Mouse (Mus musculus) lung, adult 10 weeks (tissue): Measurements from ENCODE around the gene Stab1. TPM values are rescaled to one million over a fixed set of nuclear protein-coding genes. Genes with fewer than 3 reads are reported as not detected.

Experiments
- polyA plus RNA-seq: library from polyadenylated mRNA; stranded (reverse); fragments of 350-450 nt; fragmentation: Illumina TruSeq; extraction: RNeasy Lipid Tissue Mini Kit (QIAGEN cat#74804); gene quantifications from one replicate; pipeline ENCODE4 v1.2.3, GENCODE M21; 2014; ENCODE audit warnings: low read depth, low replicate concordance; ENCODE audit not compliant: insufficient read depth

The Stab1 gene
- 34.1 TPM for polyA plus RNA-seq

GRCm38 (mm10) chr14:31168425-31168824 is at the start of gene Stab1:
Gene Stab1 (minus strand): TSS chr14:31168641.

GRCm38 (mm10) chr14:31217666-31218065 is 49.2 kb upstream of the Stab1 start, which contains the start of gene Sema3g:
Gene Sema3g (plus strand): TSS chr14:31217860.

GRCm38 (mm10) chr14:31216846-31217245 is 48.4 kb upstream of the Stab1 start, which contains the start of gene Nisch:
Gene Nisch (minus strand): TSS chr14:31216946.

GRCm38 (mm10) chr14:31208084-31208483 is 39.6 kb upstream of the Stab1 start, which contains the start of gene Tnnc1:
Gene Tnnc1 (plus strand): TSS chr14:31208312.

GRCm38 (mm10) chr14:31130236-31131220 is 37.9 kb downstream of the Stab1 start, which contains the start of gene Nt5dc2:
Gene Nt5dc2 (plus strand): TSS chr14:31131053.

GRCm38 (mm10) chr14:31128826-31129219 is 39.6 kb downstream of the Stab1 start, which contains the start of gene Smim4:
Gene Smim4 (minus strand): TSS chr14:31128956.

Other genes starting within 250 kb of the Stab1 start
- 0.75 TPM for gene Itih3, start 244.9 kb downstream of the Stab1 start, polyA plus RNA-seq
- 1.0 TPM for gene Itih1, start 225.4 kb downstream of the Stab1 start, polyA plus RNA-seq
- gene Nek4, start 217.3 kb downstream of the Stab1 start, polyA plus RNA-seq = 3.6 TPM
- 47.2 TPM for gene Glt8d1, start 167.2 kb downstream of the Stab1 start, polyA plus RNA-seq
- 296 TPM for gene Spcs1, start 167.0 kb downstream of the Stab1 start, polyA plus RNA-seq
- gene Pbrm1, start 149.5 kb downstream of the Stab1 start, polyA plus RNA-seq = 10.1 TPM
- 24.8 TPM for gene Gnl3, start 149.5 kb downstream of the Stab1 start, polyA plus RNA-seq
- gene Smim4, start 39.7 kb downstream of the Stab1 start, polyA plus RNA-seq = 81.6 TPM
- 48.3 TPM for gene Nt5dc2, start 37.6 kb downstream of the Stab1 start, polyA plus RNA-seq
- gene Tnnc1, start 39.7 kb upstream of the Stab1 start, polyA plus RNA-seq = 76.0 TPM
- 81.2 TPM for gene Nisch, start 48.3 kb upstream of the Stab1 start, polyA plus RNA-seq
- gene Sema3g, start 49.2 kb upstream of the Stab1 start, polyA plus RNA-seq = 65.0 TPM
- gene Phf7, start 82.7 kb upstream of the Stab1 start, polyA plus RNA-seq = 5.0 TPM
- gene Bap1, start 82.8 kb upstream of the Stab1 start, polyA plus RNA-seq = 25.0 TPM
- 0.99 TPM for gene Dnah1, start 155.3 kb upstream of the Stab1 start, polyA plus RNA-seq
- 14.6 TPM for gene Capn7, start 168.0 kb upstream of the Stab1 start, polyA plus RNA-seq